Mouse (Mus musculus): ENCODE measurements around the gene Zc3h12a. TPM values are rescaled to one million over a fixed set of nuclear protein-coding genes. Genes with fewer than 3 reads are reported as not detected.

Zc3h12a gene
- total RNA-seq (2021), result 1 to 10 TPM in 1 of 2 experiments, under 1 TPM in 1; 0.51 to 1.2 TPM
- long read RNA-seq, experiment 1, partial matches to known transcripts, result 0 of 3 reads
- long read RNA-seq, experiment 1, other reads (novel, unspliced or antisense), result 1 of 3 reads
- long read RNA-seq, experiment 2, partial matches to known transcripts, result 0 of 1 reads
- long read RNA-seq, experiment 2, other reads (novel, unspliced or antisense), result 0 of 1 reads

GRCm38 (mm10) chr4:125127305-125128084 lies at the start of gene Zc3h12a:
Zc3h12a (minus strand) TSS chr4:125127840.
- peak in 1 of 2 experiments; percentile 72 for DNase-seq (ENCODE audit: low spot score in 2 of 2)
- intact Hi-C loops (cut with DNase I), result no loop called here

GRCm38 (mm10) chr4:125176639-125177165 lies 49.1 kb upstream of the Zc3h12a start:
- no peak for DNase-seq (ENCODE audit: low spot score in 2 of 2)
- intact Hi-C loops (cut with DNase I), result no loop called here

DNA sequence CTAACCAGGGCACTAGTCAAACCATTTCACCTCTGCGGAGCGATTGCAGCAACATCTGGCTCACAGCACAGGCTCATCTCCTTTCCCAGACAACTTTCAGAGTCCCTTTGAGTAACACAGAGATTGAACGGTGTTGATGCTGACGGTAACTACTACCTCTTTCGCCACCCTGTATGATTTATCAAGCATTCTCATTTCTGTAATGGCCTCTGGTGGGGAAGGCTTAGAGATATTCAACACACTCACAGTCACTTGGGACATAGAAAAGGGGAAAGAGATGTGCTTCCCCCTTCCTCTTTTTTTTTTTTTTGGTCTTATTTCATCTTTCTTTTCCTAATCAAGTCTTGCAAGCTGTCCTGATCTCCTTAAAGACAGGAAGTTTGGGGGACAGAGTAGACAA lies 48.5 kb upstream of the Zc3h12a start:
- no peak for DNase-seq (ENCODE audit: low spot score in 2 of 2)
- intact Hi-C loops (cut with DNase I), result no loop called here

GRCm38 (mm10) chr4:125175591-125175990 lies 48.0 kb upstream of the Zc3h12a start:
- DNase-seq (ENCODE audit: low spot score in 2 of 2), result peak in 1 of 2 experiments; percentile 36
- intact Hi-C loops (cut with DNase I), result no loop called here

DNA sequence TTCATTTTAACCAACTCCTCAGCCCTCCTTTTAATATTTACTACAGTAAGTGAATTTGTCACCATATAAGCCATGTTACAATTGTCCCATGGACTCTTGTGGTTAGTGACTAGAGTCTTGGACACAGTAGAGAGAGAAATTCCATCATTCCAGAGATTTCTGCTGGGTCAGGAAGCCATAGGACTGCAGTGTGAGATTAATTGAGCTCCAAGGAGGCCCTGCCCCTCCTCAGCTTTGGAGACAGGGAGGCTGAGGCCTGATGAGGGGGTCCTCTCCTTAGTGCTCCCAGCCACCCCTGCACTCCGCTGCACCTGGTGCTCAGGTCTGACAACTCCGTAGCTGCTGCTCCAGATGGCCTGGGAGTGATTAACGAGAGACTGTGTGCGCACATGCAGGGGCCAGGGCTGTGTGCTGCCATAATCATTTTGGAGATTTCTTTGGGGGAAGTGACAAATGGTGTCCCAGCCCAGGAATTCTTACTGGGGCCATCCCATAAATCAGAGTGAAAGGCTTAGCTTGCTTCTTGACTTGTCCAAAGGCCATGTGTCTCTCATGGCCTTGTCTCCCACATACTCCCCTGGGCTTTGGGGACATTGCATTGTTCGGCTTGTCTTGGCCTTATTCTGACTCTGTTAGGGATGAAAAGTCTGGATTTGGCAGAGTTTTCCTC lies 47.0 kb upstream of the Zc3h12a start:
- DNase-seq (ENCODE audit: low spot score in 2 of 2), result no peak
- intact Hi-C loops (cut with DNase I), result no loop called here

- DNase-seq (ENCODE audit: low spot score in 2 of 2), result no peak
- intact Hi-C loops (cut with DNase I), result no loop called here
These were observed 45.5 kb upstream of the Zc3h12a start for GRCm38 (mm10) chr4:125173150-125173549.

DNA sequence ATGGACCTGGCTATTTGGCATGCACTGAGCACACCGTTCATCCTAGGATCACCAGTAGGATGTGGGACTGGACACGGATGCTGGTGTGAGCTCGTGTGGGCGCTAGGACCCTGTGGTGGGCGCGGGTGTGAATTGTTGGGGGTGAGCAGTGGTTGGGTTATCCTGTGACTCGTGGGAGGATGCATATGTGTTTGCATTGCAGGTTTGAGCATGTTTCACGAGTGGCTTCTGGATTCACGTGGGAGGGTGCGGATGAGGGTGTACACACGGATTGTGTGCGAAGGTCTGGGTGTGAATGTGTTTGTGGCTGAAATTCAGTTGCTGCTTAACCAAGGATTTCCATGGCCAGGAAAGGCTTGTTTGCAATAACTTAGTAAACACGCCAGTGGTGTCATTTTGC lies 45.1 kb upstream of the Zc3h12a start:
- DNase-seq (ENCODE audit: low spot score in 2 of 2), result peak in 1 of 2 experiments; percentile 30
- intact Hi-C loops (cut with DNase I), result no loop called here

- intact Hi-C loops (cut with DNase I), result no loop called here
- DNase-seq (ENCODE audit: low spot score in 2 of 2), result no peak
These were observed 40.1 kb upstream of the Zc3h12a start for GRCm38 (mm10) chr4:125167723-125168122.

GRCm38 (mm10) chr4:125164861-125165260 lies 37.2 kb upstream of the Zc3h12a start:
- DNase-seq (ENCODE audit: low spot score in 2 of 2), result no peak
- intact Hi-C loops (cut with DNase I), result loop anchor here (5.0 kb wide), 1 partner anchor 777 kb away; no protein-coding TSS in a partner anchor

GRCm38 (mm10) chr4:125162701-125163100 lies 35.1 kb upstream of the Zc3h12a start:
- no peak for DNase-seq (ENCODE audit: low spot score in 2 of 2)
- intact Hi-C loops (cut with DNase I), result loop anchor here (5.0 kb wide), 1 partner anchor 780 kb away; no protein-coding TSS in a partner anchor

DNA sequence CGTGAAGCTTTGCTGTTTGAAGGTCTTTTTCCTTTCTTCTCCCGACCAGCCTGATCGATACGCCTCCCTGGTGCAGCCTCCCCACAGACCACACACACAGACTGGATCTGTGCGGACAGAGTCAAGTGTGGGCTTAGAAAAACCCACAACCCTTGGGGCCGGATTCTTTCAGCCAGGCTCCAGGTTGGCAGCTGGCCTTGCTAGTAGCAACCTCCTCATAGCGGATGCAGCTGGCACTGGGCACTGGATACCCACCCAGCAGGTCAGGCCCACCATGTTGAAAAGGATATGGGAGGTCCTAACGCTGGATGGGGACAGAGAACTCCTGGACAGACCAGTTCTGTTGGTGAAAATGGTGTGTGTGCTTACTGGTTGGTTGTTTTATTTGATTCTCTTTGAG lies 33.8 kb upstream of the Zc3h12a start:
- intact Hi-C loops (cut with DNase I), result loop anchor here (5.0 kb wide), 1 partner anchor 781 kb away; no protein-coding TSS in a partner anchor
- DNase-seq (ENCODE audit: low spot score in 2 of 2), result no peak

- intact Hi-C loops (cut with DNase I), result loop anchor here (5.0 kb wide), 1 partner anchor 781 kb away; no protein-coding TSS in a partner anchor
- no peak for DNase-seq (ENCODE audit: low spot score in 2 of 2)
These were observed 33.3 kb upstream of the Zc3h12a start for GRCm38 (mm10) chr4:125160951-125161331.

DNA sequence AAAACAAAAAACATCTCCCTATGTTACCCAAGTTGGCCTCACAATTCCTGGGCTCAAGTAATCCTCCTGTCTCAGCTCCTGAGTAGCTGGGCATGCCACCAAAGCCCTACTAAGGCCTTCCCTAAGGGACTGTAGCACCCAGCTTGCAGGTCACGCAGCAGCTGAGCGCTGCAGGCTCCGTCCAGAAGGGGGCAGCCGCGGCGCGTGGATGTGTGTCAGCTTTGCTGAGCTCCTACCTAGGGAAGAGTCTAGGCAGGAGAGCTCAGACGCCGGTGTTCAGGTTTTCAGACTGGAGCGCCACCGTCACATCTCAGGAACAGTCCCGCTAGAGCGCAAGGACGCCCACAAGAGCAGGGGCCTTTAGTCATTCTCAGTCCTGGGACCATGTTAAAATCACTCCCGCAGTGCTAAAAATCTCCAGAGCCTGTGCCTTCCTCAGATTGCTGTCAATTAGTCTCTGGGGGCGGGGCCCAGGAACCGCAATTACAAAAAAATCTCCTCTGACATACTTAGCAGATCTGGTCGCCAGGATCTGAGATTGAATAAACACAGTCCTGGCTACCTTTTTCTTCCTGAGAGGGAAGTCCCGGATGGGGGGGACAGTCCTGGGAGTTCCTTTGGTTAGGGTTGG lies 32.8 kb upstream of the Zc3h12a start:
- intact Hi-C loops (cut with DNase I), result loop anchor here (5.0 kb wide), 1 partner anchor 782 kb away; no protein-coding TSS in a partner anchor
- DNase-seq (ENCODE audit: low spot score in 2 of 2), result peak; percentile 92 to 94

DNA sequence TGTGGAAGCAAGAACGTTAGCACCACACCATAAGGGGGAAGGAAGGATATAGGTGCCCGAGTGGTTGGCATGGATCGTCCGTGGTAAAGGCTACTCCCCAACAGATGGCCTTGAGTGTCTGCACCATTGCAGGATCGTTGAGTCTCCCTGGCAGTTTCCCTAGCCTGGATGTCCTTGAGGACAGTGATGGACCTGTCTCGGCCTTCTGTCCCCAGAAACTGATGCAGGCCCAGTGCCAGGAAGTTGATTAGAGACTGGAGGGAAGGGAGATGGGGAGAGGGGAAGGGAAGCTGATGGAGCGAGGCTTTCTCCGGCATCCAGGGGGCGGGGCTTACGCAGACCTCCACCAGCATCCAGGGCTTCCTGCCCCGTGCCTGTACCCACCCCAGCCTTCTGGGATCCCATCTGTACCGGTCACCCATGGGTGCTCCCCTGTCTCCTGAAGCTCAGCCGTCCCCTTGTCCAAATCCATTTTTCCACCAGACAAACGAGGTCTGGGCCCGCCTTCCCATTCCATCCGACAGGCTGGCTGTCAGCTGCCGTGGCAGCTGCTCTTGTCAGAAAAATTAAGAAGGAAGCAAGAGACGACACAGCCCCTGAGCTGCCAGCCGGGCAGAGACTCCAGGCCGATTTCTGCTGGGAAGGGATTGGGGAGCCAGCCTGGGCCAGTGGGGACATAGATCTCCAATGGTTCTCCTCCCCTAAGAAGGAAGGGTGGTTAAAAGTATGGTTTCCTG lies 31.1 kb upstream of the Zc3h12a start:
- intact Hi-C loops (cut with DNase I), result no loop called here
- DNase-seq (ENCODE audit: low spot score in 2 of 2), result no peak

DNA sequence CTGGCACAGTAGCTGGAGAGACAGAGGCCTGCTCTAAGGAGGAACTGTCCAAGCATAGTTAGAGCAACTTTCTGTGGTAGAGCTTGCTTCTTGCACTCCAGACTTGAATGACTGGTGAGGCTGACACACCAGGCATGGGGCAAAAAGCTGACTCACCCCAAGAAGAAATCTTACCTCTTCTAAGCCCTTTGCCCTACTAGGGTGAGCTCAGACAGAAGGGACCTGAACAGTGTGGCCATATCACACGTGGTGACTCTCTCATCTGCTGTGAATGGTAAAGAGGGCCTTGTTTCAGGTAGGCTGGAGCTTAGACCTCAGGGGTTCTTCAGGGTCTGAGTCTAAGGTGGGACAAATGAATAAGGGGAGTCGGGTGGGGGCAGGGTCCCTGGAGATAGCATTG lies 30.4 kb upstream of the Zc3h12a start:
- no peak for DNase-seq (ENCODE audit: low spot score in 2 of 2)
- intact Hi-C loops (cut with DNase I), result no loop called here

DNA sequence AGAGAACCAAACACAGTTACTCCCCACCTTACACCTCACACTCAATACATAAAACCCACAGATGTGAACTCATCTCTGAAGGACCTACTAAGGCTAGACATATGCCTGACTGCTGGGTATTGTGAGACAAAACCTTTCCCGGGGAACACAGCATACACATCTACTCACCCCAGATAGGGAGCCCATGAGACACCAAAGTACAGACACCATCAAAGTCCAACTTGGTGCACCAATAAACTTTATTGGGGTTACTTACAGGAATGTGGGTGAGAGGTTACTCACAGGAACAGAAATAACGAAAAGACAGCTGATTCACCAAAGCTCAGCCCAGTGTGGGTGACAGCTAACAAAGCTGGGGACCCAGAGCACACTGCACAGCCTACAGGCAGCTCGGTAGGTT lies 29.7 kb upstream of the Zc3h12a start:
- intact Hi-C loops (cut with DNase I), result no loop called here

GRCm38 (mm10) chr4:125155646-125156045 lies 28.0 kb upstream of the Zc3h12a start:
- no peak for DNase-seq (ENCODE audit: low spot score in 2 of 2)
- intact Hi-C loops (cut with DNase I), result no loop called here

More for the DNA sequence above, 29.7 kb upstream of the Zc3h12a start:
- no peak for DNase-seq (ENCODE audit: low spot score in 2 of 2)

- intact Hi-C loops (cut with DNase I), result no loop called here
- DNase-seq (ENCODE audit: low spot score in 2 of 2), result no peak
These were observed 26.1 kb upstream of the Zc3h12a start for GRCm38 (mm10) chr4:125153659-125154241.
